Mouse (Mus musculus) brain, embryonic 18.5 days (tissue): Measurements from ENCODE around the gene Tgm7.

ENCODE experiments used
- DNase-seq: peaks from one replicate; pipeline ENCODE4 v3.0.0-alpha.2; 2012; ENCODE audit warnings: low read depth, low spot score

Gene Tgm7

DNA sequence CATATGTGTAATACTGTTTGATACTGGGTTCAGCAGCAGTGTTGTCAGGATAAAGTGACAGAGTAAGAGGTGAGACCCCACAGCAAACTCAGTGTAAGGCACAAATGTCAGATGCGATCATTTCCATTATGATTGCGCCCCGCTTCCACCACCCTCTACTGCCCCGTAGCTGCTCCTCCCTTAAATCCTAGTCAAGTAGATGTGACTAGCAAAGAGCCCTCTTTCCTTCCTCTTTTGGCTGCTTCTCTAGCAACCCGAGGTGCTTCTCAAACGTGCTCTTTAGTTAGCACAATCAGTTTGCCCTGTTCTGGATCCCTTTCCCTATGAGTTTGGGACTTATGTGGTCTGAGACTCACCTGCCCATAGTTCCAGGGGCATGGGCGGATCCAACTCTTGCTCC lies 34.8 kb downstream of the Tgm7 start:
- no peak for DNase-seq

DNA sequence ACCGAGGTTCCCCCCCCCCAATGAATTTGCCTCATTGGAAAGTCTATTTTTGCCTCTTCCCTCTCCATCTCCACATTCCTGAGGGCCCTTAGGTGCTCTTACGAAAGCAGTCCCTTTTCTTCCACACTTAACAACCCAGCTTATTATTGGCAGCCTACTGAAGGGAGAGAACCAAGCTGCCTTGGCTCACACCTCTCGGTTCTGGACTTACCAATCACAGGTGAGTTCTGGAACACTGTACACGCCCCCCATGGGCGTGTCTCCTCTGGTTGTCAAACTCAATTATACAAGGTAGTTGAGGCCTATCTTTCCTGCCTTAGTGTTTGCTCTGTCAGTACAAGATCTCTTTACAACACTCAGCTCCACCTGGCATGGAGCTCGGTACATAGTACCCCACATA lies 37.7 kb downstream of the Tgm7 start:
- no peak for DNase-seq

GRCm38 (mm10) chr2:121069506-121069905 lies 40.1 kb downstream of the Tgm7 start:
- DNase-seq, result no peak

- DNase-seq, result no peak
Observed at GRCm38 (mm10) chr2:121067116-121067515, 42.5 kb downstream of the Tgm7 start.

DNA sequence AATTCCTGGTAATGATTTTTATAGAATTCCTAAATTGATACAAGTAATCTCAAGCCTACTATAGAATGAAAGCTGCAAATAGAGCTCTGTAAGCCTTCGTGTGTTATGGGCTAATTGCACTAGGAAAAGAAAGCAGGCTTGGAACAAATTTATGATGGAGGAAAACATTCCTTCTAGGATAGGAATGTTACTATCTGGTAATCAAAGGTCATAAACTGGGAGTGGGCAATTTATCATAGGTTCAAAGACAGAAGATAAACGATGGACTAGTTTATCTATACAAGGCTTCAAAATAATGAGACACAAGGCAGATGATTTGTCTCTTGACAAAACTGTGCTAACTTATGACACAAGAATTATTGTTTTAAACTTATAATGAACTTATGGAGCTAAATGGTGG lies 48.3 kb downstream of the Tgm7 start:
- no peak for DNase-seq

- DNase-seq, result no peak
Observed at GRCm38 (mm10) chr2:121057997-121058396, 51.6 kb downstream of the Tgm7 start.

DNA sequence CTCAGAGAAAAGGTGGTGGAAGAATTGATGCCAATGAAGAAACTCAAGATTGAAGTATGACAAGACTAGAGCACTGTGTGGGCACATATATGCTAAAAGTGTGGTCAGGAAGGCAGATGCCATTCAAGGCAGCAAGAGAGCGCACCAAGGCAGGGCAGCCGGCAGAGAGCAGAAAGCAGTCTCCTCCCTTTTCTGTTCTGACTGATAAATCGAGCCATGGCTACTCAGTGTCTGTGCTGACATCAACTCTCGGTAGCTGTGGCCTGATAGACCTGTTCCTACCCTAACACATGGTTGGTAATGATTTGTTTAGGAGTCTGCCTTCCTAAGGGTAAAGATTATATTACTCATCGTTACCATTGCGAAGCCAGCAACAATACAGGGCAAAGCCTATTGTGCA lies 53.7 kb downstream of the Tgm7 start:
- no peak for DNase-seq

DNA sequence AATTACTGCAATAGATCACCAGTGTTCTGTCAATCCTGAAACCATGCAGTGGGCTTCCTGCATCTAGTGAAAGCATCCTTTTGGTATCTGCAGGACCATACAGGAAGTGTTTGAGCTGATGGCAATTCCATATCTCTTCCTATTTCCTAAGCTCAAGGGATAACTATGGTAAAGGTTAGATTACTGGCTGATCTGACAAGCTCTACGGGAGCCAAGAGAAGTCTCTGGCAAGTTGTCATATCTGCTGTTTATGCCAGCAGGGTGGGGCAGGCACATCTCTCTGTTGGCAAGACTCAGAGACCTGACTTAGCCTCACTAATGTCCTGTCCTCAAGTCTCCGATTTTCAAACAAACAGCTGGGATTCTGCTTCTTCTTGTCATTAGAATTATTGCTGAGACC lies 55.5 kb downstream of the Tgm7 start:
- DNase-seq, result no peak

- no peak for DNase-seq
Observed at GRCm38 (mm10) chr2:121052176-121052575, 57.4 kb downstream of the Tgm7 start.

DNA sequence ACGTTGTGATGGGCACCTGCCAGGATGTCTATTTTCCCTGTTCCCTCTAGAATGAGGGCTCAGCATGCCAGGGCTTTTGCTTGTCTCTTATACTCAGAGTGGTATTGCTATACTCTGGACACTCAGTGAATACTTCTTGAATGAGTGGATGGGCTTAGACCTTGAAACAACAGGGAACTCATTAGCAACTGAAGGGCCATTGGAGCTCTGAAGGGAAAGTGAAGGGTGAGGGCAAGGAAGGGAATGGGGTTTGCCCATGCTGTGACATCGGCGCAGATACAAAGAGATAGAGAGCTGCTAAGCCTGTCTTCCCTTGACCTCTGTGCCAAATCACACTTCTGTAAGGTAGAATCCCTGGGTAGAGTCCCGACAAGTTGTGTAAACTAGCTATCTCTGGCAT lies 63.9 kb downstream of the Tgm7 start:
- DNase-seq, result no peak
